In the genomic region with DNA sequence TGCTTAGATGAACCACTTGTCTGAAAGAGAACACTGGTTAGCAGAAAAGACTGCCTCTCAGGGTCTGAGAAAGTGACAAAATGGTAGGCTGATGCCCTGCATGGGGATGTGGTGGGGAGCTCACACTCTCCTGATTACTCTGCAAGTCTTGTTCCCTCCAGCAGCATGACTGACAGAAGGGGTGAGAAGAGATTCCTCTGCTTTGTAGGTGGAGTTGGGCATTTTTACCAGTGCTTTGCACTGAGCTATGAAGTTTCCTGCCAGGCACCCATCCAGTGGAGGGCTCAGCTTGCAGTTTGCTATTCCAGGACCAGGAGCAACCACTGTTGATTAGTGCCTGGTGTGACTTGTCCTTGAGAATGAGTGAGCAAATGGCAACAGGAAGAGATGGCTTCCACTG, we compare ENCODE assay signal across 28 mouse cellular contexts.
DNase-seq lines count a peak whose midpoint lies in the region; TF ChIP-seq lines count a peak whose summit lies in the region.
"Had no signal": no experiment of that assay in that cellular context is flagged by ENCODE, and none has a peak within 500 bp of the region (broad histone marks: within the 10 kb centered on the region; RNA-seq: fewer than 3 reads in every experiment).

No protein-coding gene starts in this region.

- TF ChIP-seq CTCF in gastrocnemius, adult 2 months (IDR thresholded peaks at IDR 0.05), result no peak
- TF ChIP-seq CTCF in layer of hippocampus, adult 2 months (conservative IDR thresholded peaks at IDR 0.05), result no peak

- peak overlapping the region; percentile 56 for H3K27ac ChIP-seq in gastrocnemius, adult 2 months
- peak overlapping the region; percentile 62 for H3K27ac ChIP-seq in layer of hippocampus, adult 2 months
- H3K27ac ChIP-seq: embryonic facial prominence, embryonic 10.5 days; embryonic facial prominence, embryonic 15.5 days; forebrain, embryonic 12.5 days; heart, embryonic 10.5 days; heart, embryonic 15.5 days; left cerebral cortex, adult 2 months; limb, embryonic 10.5 days; limb, embryonic 15.5 days; liver, embryonic 13.5 days; midbrain, embryonic 12.5 days had no signal

- DNase-seq in gastrocnemius, adult 2 months, result peak; percentile 56
- no peak for DNase-seq in gastrocnemius, postnatal 25 days
- peak in 1 of 2 experiments; percentile 31 for DNase-seq in layer of hippocampus, adult 2 months (ENCODE audit: low spot score in 2 of 2)
- no peak for DNase-seq in layer of hippocampus, adult 9-10 months (ENCODE audit: low spot score)
- DNase-seq in right cerebral cortex, adult 18-20 months, result peak; percentile 39
- no peak for DNase-seq in right cerebral cortex, postnatal 25 days
- DNase-seq in urinary bladder, postnatal 14 days (ENCODE audit: low spot score), result no peak
- DNase-seq: adrenal gland, postnatal 14 days; forebrain, postnatal 0 days; kidney, adult 8-10 months; kidney, postnatal 14 days; liver, embryonic 13.5 days; lung, adult 18-20 months; lung, postnatal 4 days; right cerebral cortex, postnatal 14 days; spleen, adult 18-20 months; thymus, adult 18-20 months; thymus, postnatal 25 days had no signal

- H3K4me3 ChIP-seq in gastrocnemius, adult 2 months, result no peak overlapping the region
- no peak overlapping the region for H3K4me3 ChIP-seq in layer of hippocampus, adult 2 months
- H3K4me3 ChIP-seq: embryonic facial prominence, embryonic 10.5 days; embryonic facial prominence, embryonic 15.5 days; forebrain, embryonic 12.5 days; heart, embryonic 10.5 days; heart, embryonic 15.5 days; left cerebral cortex, adult 2 months; limb, embryonic 10.5 days; limb, embryonic 15.5 days; liver, embryonic 13.5 days; megakaryocyte, embryonic 14.5 days; midbrain, embryonic 12.5 days had no signal

- intact Hi-C loops in gastrocnemius, adult 2 months (cut with DNase I), result no loop called here

Comparison
In these comparisons a context has a peak if more than half of its experiments do, and no peak if none do; other contexts are left out.
1. DNase-seq: peak in gastrocnemius, adult 2 months (single experiment) and right cerebral cortex, adult 18-20 months (single experiment); none in gastrocnemius, postnatal 25 days (single experiment), layer of hippocampus, adult 9-10 months (single experiment), right cerebral cortex, postnatal 25 days (single experiment) and urinary bladder, postnatal 14 days (single experiment).